8 mouse cellular contexts compared by ENCODE assay signal in the genomic region with DNA sequence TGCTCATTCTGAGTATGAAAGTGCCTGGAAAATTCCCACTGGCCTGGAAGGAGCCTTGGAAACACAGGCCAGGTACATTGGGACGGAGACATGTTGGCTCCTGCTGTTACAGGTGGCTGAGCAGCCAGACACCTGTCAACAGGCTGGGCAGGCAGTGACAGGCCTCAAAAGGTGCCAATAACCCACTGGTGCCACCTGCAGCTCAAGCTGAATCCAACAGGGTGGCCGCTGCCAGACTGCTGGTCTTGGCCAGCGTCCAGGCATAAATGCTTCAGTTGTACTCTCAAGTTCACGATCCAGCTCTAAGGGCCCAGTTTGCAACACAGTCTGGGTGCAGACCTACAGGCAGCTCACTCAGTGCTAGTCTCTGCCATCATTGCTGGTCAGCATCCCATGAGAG. TPM values are rescaled to one million over a fixed set of nuclear protein-coding genes. Genes with fewer than 3 reads are reported as not detected.
DNase-seq lines count a peak whose midpoint lies in the region; ATAC-seq and TF ChIP-seq lines count a peak whose summit lies in the region.

No protein-coding gene starts in this region.

- H3K4me1 ChIP-seq in liver, adult 2 months (ENCODE audit: control insufficient read depth, insufficient read depth, low read length) = peaks cover 37% of the 10 kb centered on the region
- no peaks in the 10 kb centered on the region for H3K4me1 ChIP-seq in liver, embryonic 12.5 days
- peaks cover 18% of the 10 kb centered on the region for H3K4me1 ChIP-seq in forebrain, embryonic 16.5 days (replicated peaks; ENCODE audit: control insufficient read depth, insufficient read depth, low read length)

- H3K4me3 ChIP-seq in liver, adult 2 months (ENCODE audit: insufficient read depth, low read depth, low read length) = no peak overlapping the region
- H3K4me3 ChIP-seq in liver, embryonic 12.5 days = no peak overlapping the region
- no peak overlapping the region for H3K4me3 ChIP-seq in forebrain, embryonic 16.5 days (replicated peaks; ENCODE audit: low read length)

- ATAC-seq in liver, embryonic 12.5 days = no peak
- ATAC-seq in forebrain, embryonic 16.5 days = peak; percentile 87

- no peak overlapping the region for H3K9ac ChIP-seq in liver, adult 2 months (ENCODE audit: low read depth, low read length)
- H3K9ac ChIP-seq in liver, embryonic 12.5 days = no peak overlapping the region
- no peak overlapping the region for H3K9ac ChIP-seq in forebrain, embryonic 16.5 days (replicated peaks; ENCODE audit: low read depth, low read length)

- H3K79me2 ChIP-seq in liver, adult 2 months (ENCODE audit: control insufficient read depth, insufficient read depth, low read length) = peaks cover 6% of the 10 kb centered on the region; the same call in 1 of the 2 replicates

- TF ChIP-seq POLR2A in liver, adult 2 months (IDR thresholded peaks at IDR 0.05; ENCODE audit: extremely low read depth, insufficient read depth, low read length) = no peak

- no peaks in the 10 kb centered on the region for H3K9me3 ChIP-seq in liver, embryonic 12.5 days (replicated peaks)
- no peaks in the 10 kb centered on the region; the same call in 1 of the 2 replicates for H3K9me3 ChIP-seq in forebrain, embryonic 16.5 days (ENCODE audit: control insufficient read depth, low read length)

- peaks cover 18% of the 10 kb centered on the region for H3K36me3 ChIP-seq in liver, adult 2 months (ENCODE audit: control insufficient read depth, insufficient read depth, low read length)
- H3K36me3 ChIP-seq in liver, embryonic 12.5 days = peaks cover 4% of the 10 kb centered on the region; the same call in 1 of the 2 replicates
- H3K36me3 ChIP-seq in forebrain, embryonic 16.5 days (ENCODE audit: control insufficient read depth, insufficient read depth) = no peaks in the 10 kb centered on the region

- 24% methylated on average over 4 of the region's 4 CpGs for WGBS in liver, adult 2 months
- WGBS in liver, embryonic 12.5 days (ENCODE audit: insufficient replicate concordance) = 81% methylated on average over 4 of the region's 4 CpGs
- 28% methylated on average over 4 of the region's 4 CpGs for WGBS in forebrain, embryonic 16.5 days

- peak; percentile 86 for TF ChIP-seq CTCF in liver, adult 2 months (IDR thresholded peaks at IDR 0.05; ENCODE audit: low read depth, low read length)

- intact Hi-C loops in heart, postnatal 36 days (cut with DNase I) = no loop called here

- H3K27me3 ChIP-seq in liver, adult 2 months (ENCODE audit: control insufficient read depth, insufficient read depth, low read length) = no peaks in the 10 kb centered on the region
- no peaks in the 10 kb centered on the region for H3K27me3 ChIP-seq in liver, embryonic 12.5 days (replicated peaks)
- H3K27me3 ChIP-seq in forebrain, embryonic 16.5 days (replicated peaks; ENCODE audit: control insufficient read depth, insufficient read depth, low read length) = no peaks in the 10 kb centered on the region; the same call in 1 of the 2 replicates

- peak; percentile 95 for DNase-seq in liver, adult 2 months (ENCODE audit: extremely low read depth, low read depth, low spot score)
- peak; percentile 88 for DNase-seq in adrenal gland, postnatal 14 days
- peak; percentile 69 to 71 for DNase-seq in heart, postnatal 36 days
- DNase-seq in layer of hippocampus, postnatal 36 days = peak; percentile 57
- peak; percentile 16 for DNase-seq in ovary, postnatal 10 days (ENCODE audit: low spot score)
- no peak for DNase-seq in B cell, adult 2 months

- peak overlapping the region; percentile 80 for H3K27ac ChIP-seq in liver, adult 2 months (replicated peaks; ENCODE audit: insufficient read depth, low read depth, low read length)
- no peak overlapping the region for H3K27ac ChIP-seq in liver, embryonic 12.5 days
- no peak overlapping the region for H3K27ac ChIP-seq in forebrain, embryonic 16.5 days (ENCODE audit: low read length)

- H3K4me2 ChIP-seq in liver, embryonic 12.5 days = no peak overlapping the region
- no peak overlapping the region for H3K4me2 ChIP-seq in forebrain, embryonic 16.5 days (ENCODE audit: low read length)

RNA-seq across cellular contexts. Expression of gene Ggact, which starts 10.7 kb away (rescaled TPM):
- total RNA-seq in liver, adult 2 months (2014; rRNA removed) = 122 and 144 TPM in 2 replicates
- 187 and 252 TPM in 2 replicates for polyA plus RNA-seq in liver, adult 2 months (2012; rRNA removed)
- polyA plus RNA-seq in liver, embryonic 12.5 days (2016; fragmentation: Nextera tagmentation; extraction: Ambion mirVana) = 14.3 and 16.1 TPM in 2 replicates
- total RNA-seq in adrenal gland, postnatal 14 days (2021) = 29.2 and 40.9 TPM in 2 replicates
- 6.2 and 6.5 TPM in 2 replicates for polyA plus RNA-seq in forebrain, embryonic 16.5 days (2015; fragmentation: Nextera tagmentation; extraction: Ambion mirVana)
- 10 to 100 TPM; 23.2 to 25.1 TPM for total RNA-seq in heart, postnatal 36 days (2021)
- 10 to 100 TPM; 27.4 to 36.3 TPM for total RNA-seq in layer of hippocampus, postnatal 36 days (2021)

Comparison
In these comparisons a context has a peak if more than half of its experiments do, and no peak if none do; other contexts are left out.
1. DNase-seq: peak in liver, adult 2 months (single experiment), adrenal gland, postnatal 14 days (single experiment), heart, postnatal 36 days (2 of 2), layer of hippocampus, postnatal 36 days (2 of 2) and ovary, postnatal 10 days (single experiment); none in B cell, adult 2 months (0 of 2).